Mouse (Mus musculus) lung, postnatal 14 days (tissue): ENCODE data around the gene Gm10337.
A peak's percentile ranks its signal among the peaks of the same experiment; 100 is the strongest.

Source experiments
- DNase-seq: peaks from one replicate; pipeline ENCODE4 v3.0.0; 2021

Gene Gm10337

GRCm38 (mm10) chr15:102500479-102500878 lies 3.0 kb upstream of the Gm10337 start:
- no peak for DNase-seq

GRCm38 (mm10) chr15:102501084-102501814 lies 2.3 kb upstream of the Gm10337 start:
- no peak for DNase-seq

DNA sequence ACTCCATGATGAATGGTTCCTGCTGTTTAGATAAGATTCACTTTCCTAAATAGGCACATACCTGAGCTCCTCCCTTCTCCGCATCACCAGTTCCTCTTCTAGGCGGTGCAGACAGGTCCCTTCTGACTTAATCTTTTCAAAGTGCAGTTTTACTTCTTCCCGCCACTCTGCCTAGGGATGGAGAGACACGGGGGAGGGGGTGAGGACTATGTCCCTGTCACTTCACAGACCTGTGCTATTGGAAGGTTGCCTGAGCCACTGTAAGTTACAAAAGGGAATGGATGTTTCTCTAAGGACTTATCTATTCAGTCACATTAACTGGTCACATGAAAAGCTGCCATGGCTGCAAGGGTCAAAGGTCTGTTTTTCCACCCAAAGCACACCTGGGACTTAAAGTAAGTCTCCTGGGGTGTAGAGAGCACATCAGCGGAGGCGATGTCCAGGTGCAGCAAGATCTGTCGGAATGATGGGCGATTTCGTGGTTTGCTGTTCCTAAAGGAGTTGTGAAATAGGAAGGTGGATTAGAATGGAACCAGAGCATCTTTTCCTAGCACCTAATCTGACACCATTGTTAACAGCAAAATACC lies 1.2 kb upstream of the Gm10337 start:
- DNase-seq: no peak

DNA sequence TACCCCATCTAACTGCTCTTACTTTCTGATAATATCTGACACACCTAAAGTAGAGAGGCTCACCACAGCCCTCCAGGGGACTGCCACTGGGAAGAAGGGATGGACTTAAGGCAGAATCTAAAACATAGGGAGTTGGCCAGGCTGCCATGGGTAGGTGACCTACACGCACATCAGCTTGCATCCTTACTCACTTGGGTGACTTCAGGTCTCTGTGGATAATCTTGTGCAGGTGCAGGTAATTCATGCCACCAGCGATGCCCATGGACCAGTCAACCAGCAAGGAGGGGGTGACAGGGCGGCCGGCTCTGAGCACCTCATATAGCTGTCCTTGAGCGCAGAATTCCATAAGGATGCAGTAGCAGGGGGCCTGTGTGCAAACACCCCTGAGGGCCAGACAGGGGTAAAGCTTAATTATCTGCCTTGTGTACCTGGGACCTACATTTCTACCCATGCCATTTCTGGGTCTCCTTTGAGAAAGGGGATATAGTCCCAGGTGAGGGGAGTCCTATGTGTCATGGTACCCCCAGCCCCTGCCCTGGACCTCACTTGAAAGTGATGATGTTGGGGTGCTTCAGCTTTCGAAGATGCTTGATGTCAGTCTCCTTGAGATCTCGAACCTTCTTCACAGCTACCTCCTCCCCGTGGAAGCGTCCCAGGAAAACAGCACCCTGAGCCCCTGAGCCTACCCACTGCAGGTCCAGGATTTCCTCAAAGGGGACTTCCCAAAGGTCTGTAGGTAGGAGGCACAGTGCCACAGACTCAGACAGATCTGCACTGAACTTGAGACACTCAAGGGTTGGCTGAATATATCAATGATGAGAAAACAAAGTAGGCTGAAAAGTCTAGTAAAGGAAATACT lies 631 bp downstream of the Gm10337 start:
- DNase-seq: no peak

DNA sequence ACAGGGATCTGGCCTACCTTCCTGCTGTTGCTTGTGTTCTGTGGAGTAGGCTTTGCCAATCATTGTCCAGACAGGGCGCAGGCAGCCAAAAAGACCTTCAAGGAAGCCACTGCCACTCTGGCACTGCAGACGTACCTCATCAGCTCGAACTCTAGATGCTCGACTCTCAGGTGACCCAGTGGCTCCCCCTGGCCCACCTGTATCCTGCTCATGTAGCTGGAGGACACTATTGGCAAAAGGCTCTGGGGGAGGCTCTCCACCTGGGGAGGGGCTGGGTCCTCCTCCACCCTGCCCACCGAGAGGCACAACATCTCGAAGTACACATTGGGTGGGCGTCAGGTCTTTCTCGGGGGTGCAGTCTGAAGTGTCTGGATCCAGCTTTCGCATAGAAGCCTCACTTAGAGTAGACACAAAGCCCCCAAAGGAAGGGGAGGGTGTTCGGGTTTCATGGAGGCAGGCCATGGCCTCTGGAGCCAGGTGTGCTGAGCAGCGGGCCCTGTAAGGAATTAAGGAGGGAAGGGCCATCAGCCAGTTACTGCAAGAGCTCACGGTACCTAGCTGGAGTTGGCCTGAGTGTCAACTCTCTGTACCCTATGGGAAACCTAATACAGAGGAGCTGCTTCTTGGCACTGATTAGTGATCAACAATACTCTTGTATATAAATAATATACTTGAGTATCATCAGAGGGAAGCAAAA lies 1.7 kb downstream of the Gm10337 start:
- no peak for DNase-seq

DNA sequence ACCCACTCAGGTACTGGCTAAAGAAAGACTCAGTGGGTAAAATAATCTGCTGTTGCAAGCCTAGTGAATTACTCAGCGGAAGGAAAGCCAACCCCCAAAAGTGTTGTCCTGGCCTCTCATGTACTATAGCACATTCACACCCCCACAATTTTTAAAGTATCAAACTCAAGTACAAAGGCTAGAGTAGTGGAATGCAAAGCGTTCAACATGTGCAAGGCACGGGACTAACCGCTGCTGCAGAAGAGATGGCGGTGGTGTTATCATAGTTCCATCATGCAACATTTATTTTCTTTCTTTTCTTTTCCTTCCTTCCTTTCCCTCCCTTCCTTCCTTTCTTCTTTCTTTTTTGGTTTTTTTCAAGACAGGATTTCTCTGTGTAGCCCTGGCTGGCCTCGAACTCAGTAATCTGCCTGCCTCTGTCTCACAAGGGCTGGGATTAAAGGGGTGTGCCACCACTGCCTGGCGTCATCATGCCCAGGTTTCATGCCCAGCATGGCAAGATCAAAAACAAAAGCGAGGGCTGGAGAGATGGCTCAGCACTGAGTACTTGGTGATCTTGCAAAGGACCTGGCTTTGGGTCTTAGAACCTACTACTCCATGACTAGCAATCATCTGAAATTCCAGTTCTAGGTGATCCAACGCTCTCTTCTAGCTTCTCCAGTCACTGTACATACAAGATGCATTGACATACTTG lies 2.4 kb downstream of the Gm10337 start:
- DNase-seq: no peak

- no peak for DNase-seq
Observed at GRCm38 (mm10) chr15:102506464-102506830, 2.9 kb downstream of the Gm10337 start.

- no peak for DNase-seq
Observed at GRCm38 (mm10) chr15:102506864-102507263, 3.3 kb downstream of the Gm10337 start.

GRCm38 (mm10) chr15:102507561-102507960 lies 4.0 kb downstream of the Gm10337 start:
- DNase-seq: no peak

GRCm38 (mm10) chr15:102508336-102508735 lies 4.8 kb downstream of the Gm10337 start:
- no peak for DNase-seq

DNA sequence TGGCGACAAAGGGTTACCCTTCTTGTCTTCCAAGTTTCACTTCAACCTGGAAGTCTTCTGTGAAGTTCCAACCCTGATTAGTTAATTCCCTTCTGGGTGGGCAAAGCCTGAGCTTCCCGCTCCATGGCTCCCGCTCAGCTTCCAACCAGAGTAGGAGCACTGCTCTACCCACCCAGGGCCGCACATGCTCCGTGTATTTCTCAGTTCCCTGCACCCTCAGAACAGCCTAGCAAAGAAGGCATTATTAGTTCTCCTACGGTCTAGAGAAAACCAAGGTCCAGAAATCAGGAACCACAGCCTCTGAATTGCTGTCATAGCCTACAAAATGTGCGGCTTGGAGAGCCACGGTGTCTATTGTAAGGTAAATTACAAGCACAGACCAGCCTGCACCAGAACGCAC lies 6.6 kb downstream of the Gm10337 start:
- DNase-seq: no peak

DNA sequence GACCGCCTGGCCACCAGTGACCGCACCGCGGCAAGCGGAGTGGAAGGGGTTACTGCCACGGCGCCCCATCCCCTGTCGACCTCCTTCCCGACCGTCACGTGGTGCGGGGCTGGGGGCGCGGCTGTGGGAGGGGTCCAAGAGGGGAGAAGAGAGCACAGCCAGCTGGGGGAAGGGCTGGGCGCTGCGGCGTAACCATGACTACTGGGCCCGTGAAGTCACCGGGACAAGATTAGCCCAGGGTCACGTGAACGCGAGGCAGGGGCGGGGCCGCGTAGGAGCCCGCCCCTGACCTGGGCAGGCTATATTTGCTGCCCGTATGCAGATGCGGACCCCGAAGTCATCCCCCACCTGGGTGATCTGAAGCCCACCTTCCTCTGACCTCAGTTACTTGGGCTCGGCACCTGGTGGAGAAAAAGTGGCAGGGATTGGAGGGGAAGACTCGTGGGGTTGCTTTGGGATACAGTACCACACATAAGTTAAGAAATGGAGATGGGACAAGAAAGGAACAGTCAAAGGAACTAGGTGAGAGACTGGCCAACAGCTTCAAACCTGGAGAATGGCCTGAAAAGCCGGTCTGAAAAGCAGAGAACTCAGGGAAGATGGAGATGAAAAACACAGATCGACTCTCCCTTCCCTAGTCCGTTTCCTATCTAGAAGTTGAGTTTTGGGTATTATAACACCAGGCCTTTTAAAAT lies 7.2 kb downstream of the Gm10337 start:
- DNase-seq: peak; percentile 82

GRCm38 (mm10) chr15:102511285-102511833 lies 7.8 kb downstream of the Gm10337 start:
- DNase-seq: no peak

DNA sequence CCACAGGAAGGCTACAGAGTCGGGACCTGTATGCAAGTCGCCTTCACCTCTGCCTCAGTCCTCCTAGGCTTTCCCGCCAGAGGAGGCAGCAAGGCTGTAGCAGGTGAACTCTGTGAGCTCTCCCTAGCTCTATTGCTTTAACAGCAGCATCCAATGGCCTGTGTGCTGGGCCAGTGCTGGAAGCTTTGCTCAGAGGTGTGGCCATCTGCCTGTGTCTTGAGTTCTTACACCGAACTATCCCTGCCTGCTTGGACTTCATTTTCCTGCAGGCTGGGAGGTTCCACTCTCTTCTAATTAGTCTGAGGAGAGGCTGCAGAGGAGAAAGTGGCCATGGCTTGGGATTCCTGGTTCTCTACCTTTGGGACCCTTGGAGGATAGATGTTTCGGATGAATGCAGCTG lies 8.5 kb downstream of the Gm10337 start:
- no peak for DNase-seq

GRCm38 (mm10) chr15:102512471-102512870 lies 8.9 kb downstream of the Gm10337 start:
- DNase-seq: no peak

DNA sequence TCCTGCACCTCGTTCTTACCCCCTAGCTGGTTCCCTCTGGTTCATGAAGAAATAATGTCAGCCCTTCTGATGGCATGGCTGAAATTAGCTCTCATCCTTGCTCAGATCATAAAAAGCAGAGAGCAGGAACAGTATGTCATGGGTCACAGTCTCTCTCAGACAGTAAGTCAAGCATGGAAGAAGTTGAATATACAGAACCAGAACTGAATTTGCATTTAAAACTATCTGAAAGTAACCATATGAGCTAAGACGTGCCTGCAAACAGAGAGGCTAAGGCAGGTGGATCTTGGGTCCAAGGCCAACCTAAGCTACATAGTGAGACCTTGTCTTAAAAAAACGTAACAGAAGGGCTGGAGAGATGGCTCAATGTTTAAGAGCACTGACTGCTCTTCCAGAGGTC lies 9.5 kb downstream of the Gm10337 start:
- no peak for DNase-seq

DNA sequence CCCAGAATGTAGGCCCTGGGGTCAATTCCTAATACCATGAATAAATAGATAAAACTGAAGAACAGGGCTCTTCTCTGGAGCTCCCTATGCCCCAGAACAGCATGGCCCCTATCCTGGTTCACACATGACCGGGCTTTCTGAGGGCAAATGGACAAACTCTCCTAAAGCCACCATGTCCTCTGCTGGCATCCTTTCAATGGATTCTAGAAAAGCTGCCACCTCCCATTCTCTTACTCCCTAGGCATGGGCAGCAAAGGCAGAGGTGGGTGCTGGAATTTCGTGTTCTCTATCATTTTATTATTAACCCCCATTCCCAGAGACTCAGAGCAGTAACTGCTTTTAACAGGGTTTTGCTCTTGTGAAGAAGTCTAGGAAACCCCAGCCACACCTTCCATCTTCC lies 11.7 kb downstream of the Gm10337 start:
- no peak for DNase-seq

- no peak for DNase-seq
Observed at GRCm38 (mm10) chr15:102515791-102516190, 12.3 kb downstream of the Gm10337 start.

DNA sequence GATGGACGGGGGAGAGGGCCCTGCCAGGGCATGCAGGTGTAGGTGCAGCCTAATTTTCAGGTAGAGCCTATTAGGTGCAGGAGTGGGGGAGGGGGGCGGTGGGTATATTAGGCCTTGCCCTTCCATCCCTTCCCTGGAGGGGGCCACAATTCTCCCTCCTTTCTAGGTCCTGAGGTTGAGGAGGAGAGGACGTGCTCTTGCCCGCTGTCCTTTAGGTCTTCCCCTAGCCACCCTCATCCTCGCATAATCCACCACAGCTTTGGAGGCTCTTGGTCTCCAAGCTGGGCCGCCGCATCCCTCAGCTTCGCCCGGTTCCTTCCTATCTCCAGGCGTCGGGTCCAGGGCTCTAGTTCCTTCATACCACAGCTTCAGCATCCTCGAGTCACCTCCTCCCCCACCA lies 12.8 kb downstream of the Gm10337 start:
- no peak for DNase-seq

DNA sequence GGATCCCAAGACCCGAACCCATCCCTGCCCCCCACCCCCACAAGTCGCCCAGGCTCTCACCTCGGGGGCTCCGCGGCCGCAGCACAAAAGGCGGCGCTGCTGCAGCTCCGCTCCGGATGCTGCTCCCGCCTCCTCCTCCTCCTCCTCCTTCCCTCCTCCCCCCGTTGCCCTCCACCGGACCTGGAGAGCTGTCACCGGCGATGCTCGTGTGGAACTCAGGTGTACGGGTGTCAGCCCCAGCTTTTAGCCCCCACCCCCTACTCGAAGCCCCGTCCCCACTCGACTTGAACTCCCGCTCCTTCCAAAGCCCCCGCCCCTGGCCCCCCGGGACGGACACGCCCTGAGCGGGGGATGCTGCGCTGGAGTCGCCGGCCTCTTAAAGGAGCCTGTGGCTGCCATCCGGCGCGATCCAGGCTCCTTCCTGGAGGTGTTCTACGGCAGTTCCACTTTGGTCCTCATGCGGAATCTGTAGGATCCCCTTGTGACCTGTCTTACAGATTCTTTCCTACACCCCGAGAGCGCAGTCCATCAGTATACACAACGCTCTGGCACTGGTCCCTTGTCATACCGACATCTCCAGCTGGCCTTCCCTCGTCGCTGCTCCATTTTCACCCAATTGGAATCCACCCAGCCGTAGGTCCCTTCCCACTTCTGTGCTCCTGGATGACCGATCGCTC lies 13.3 kb downstream of the Gm10337 start, which contains the start of gene Map3k12:
TSS of gene Map3k12 (minus strand) at position 337 of the 677 bp plus-strand sequence.
- DNase-seq: peak; percentile 69

- DNase-seq: no peak
Observed at GRCm38 (mm10) chr15:102517631-102517975, 14.1 kb downstream of the Gm10337 start.
